Mouse (Mus musculus) spleen, adult 18-20 months (tissue): Measurements from ENCODE around the gene Col9a2.
"Not testable (repeated sequence)": the region's sequence is repeated elsewhere in the genome, so short reads cannot be mapped to it uniquely, and the experiment has no call there.

Experiments used
- DNase-seq, 2 experiments: peaks; one replicate each; pipeline ENCODE4 v3.0.0; 2022; ENCODE audit warnings: mixed read lengths in 2 of 2

The Col9a2 gene

GRCm38 (mm10) chr4:121021911-121022310 lies 17.3 kb upstream of the Col9a2 start:
- no peak for DNase-seq

GRCm38 (mm10) chr4:121023464-121023863 lies 15.7 kb upstream of the Col9a2 start:
- DNase-seq, result no peak

- peak in 1 of 2 experiments; percentile 38 for DNase-seq
Measured at GRCm38 (mm10) chr4:121023941-121024340, 15.2 kb upstream of the Col9a2 start.

- no peak for DNase-seq
Measured at GRCm38 (mm10) chr4:121025681-121026080, 13.5 kb upstream of the Col9a2 start.

GRCm38 (mm10) chr4:121028146-121028545 lies 11.0 kb upstream of the Col9a2 start:
- DNase-seq, result no peak

- peak in 1 of 2 experiments; percentile 65 for DNase-seq
Measured at GRCm38 (mm10) chr4:121028659-121029392, 10.4 kb upstream of the Col9a2 start.

GRCm38 (mm10) chr4:121029632-121030031 lies 9.6 kb upstream of the Col9a2 start:
- DNase-seq, result no peak

GRCm38 (mm10) chr4:121031440-121031839 lies 7.7 kb upstream of the Col9a2 start:
- DNase-seq, result no peak

- DNase-seq, result no peak
Measured at GRCm38 (mm10) chr4:121033006-121033405, 6.2 kb upstream of the Col9a2 start.

- no peak for DNase-seq
Measured at GRCm38 (mm10) chr4:121040323-121040722, 1.1 kb downstream of the Col9a2 start.

- peak; percentile 42 to 63 for DNase-seq
Measured at GRCm38 (mm10) chr4:121040897-121041671, 1.9 kb downstream of the Col9a2 start.

GRCm38 (mm10) chr4:121042472-121042871 lies 3.3 kb downstream of the Col9a2 start:
- no peak for DNase-seq

GRCm38 (mm10) chr4:121042946-121043345 lies 3.8 kb downstream of the Col9a2 start:
- no peak for DNase-seq

GRCm38 (mm10) chr4:121051863-121052262 lies 12.7 kb downstream of the Col9a2 start:
- no peak for DNase-seq

- DNase-seq, result no peak
Measured at GRCm38 (mm10) chr4:121052454-121053323, 13.5 kb downstream of the Col9a2 start.

GRCm38 (mm10) chr4:121056342-121056741 lies 17.2 kb downstream of the Col9a2 start:
- DNase-seq, result peak in 1 of 2 experiments; percentile 43

GRCm38 (mm10) chr4:121057032-121057431 lies 17.8 kb downstream of the Col9a2 start:
- DNase-seq, result no peak

GRCm38 (mm10) chr4:121059218-121059617 lies 20.0 kb downstream of the Col9a2 start:
- DNase-seq, result not testable (repeated sequence)

GRCm38 (mm10) chr4:121065336-121065735 lies 26.2 kb downstream of the Col9a2 start:
- DNase-seq, result no peak

- no peak for DNase-seq
Measured at GRCm38 (mm10) chr4:121074250-121074649, 35.1 kb downstream of the Col9a2 start.

- DNase-seq, result no peak
Measured at GRCm38 (mm10) chr4:121077915-121078646, 38.9 kb downstream of the Col9a2 start.

GRCm38 (mm10) chr4:121080395-121080794 lies 41.2 kb downstream of the Col9a2 start:
- no peak for DNase-seq
